Mouse (Mus musculus) limb, embryonic 12.5 days (tissue): ENCODE measurements around the gene Slc4a2. TPM values are rescaled to one million over a fixed set of nuclear protein-coding genes. Genes with fewer than 3 reads are reported as not detected.

Source experiments
- ATAC-seq: fragments of 200-750 bp; cut with Nextera tagmentation; 2 replicates; pipeline ENCODE4 v1.8.0; 2017; ENCODE audit warnings: low read depth, moderate TSS enrichment; ENCODE audit not compliant: insufficient number of reproducible peaks, insufficient read depth, low FRiP score, low TSS enrichment
- H3K27ac ChIP-seq: fragments of 300-500 bp; sonication (generic); 2 replicates; pipeline ENCODE4 v1.5.1; 2016; ENCODE audit warnings: mild to moderate bottlenecking, moderate library complexity
- H3K27me3 ChIP-seq: fragments of 300-500 bp; sonication (generic); 2 replicates; pipeline ENCODE4 v1.6.1; 2016; ENCODE audit warnings: mild to moderate bottlenecking, moderate library complexity
- H3K36me3 ChIP-seq: fragments of 300-500 bp; sonication (generic); 2 replicates; pipeline ENCODE4 v1.6.1; 2016; ENCODE audit warnings: mild to moderate bottlenecking, moderate library complexity
- H3K4me1 ChIP-seq: fragments of 300-500 bp; sonication (generic); replicated peaks from 2 replicates; pipeline ENCODE4 v1.6.1; 2016
- H3K4me2 ChIP-seq: fragments of 300-500 bp; sonication (generic); 2 replicates; pipeline ENCODE4 v1.6.1; 2016; ENCODE audit warnings: mild to moderate bottlenecking, moderate library complexity
- H3K4me3 ChIP-seq: fragments of 300-500 bp; sonication (generic); replicated peaks from 2 replicates; pipeline ENCODE4 v1.5.1; 2016; ENCODE audit warnings: mild to moderate bottlenecking
- H3K9ac ChIP-seq: fragments of 300-500 bp; sonication (generic); replicated peaks from 2 replicates; pipeline ENCODE4 v1.6.1; 2016; ENCODE audit warnings: mild to moderate bottlenecking, moderate library complexity
- H3K9me3 ChIP-seq: fragments of 300-500 bp; sonication (generic); 2 replicates; pipeline ENCODE4 v1.6.1; 2016; ENCODE audit warnings: mild to moderate bottlenecking, moderate library complexity
- WGBS: fragments of 180-500 bp; shearing (Covaris S2); methylation state at CpG from one replicate; pipeline ENCODE4 v1.1.7; 2016; 5-methylcytosine and 5-hydroxymethylcytosine counted together
- polyA plus RNA-seq: library from polyadenylated mRNA; unstranded; fragments of >200 nt; fragmentation: Nextera tagmentation; extraction: Ambion mirVana; gene quantifications from 2 replicates; pipeline ENCODE4 v1.2.1, GENCODE M21; 2016

Slc4a2 gene
- polyA plus RNA-seq, 1 experiment from 2014 or later: 47.1 TPM

GRCm38 (mm10) chr5:24451264-24452029 is 27.8 kb downstream of the Slc4a2 start:
- H3K4me1 ChIP-seq: peaks cover 47% of the 10 kb centered on the region
- peaks cover 13% of the 10 kb centered on the region; the same call in 1 of the 2 replicates for H3K36me3 ChIP-seq
- H3K27me3 ChIP-seq: no peaks in the 10 kb centered on the region
- H3K4me3 ChIP-seq: peak overlapping the region; percentile 94
- H3K9me3 ChIP-seq: no peaks in the 10 kb centered on the region
- H3K9ac ChIP-seq: peak overlapping the region; percentile 97
- 3% methylated on average over 42 of the region's 66 CpGs for WGBS
- H3K27ac ChIP-seq: peak overlapping the region; percentile 93
- peak; percentile 69 for ATAC-seq
- H3K4me2 ChIP-seq: peak overlapping the region; percentile 99

- no peaks in the 10 kb centered on the region for H3K9me3 ChIP-seq
- ATAC-seq: no peak; the same call in none of the 2 replicates
- H3K27ac ChIP-seq: peak within 1 kb of the TSS; percentile 93
- no peaks in the 10 kb centered on the region for H3K27me3 ChIP-seq
- peak within 1 kb of the TSS; percentile 99 for H3K4me2 ChIP-seq
- peak within 1 kb of the TSS; percentile 97 for H3K9ac ChIP-seq
- under 1% methylated on average over 71 of the region's 85 CpGs for WGBS
- H3K4me1 ChIP-seq: peaks cover 49% of the 10 kb centered on the region
- H3K4me3 ChIP-seq: peak within 1 kb of the TSS; percentile 94
- peaks cover 18% of the 10 kb centered on the region; the same call in 1 of the 2 replicates for H3K36me3 ChIP-seq
These were observed 28.5 kb downstream of the Slc4a2 start, which contains the start of gene Agap3 for GRCm38 (mm10) chr5:24452030-24452690. Gene Agap3, plus strand, starts transcription at chr5:24452177.

GRCm38 (mm10) chr5:24452691-24453233 is 29.1 kb downstream of the Slc4a2 start:
- ATAC-seq: no peak; the same call in 1 of the 2 replicates
- H3K27ac ChIP-seq: peak overlapping the region; percentile 93
- H3K9ac ChIP-seq: peak overlapping the region; percentile 97
- H3K4me2 ChIP-seq: peak overlapping the region; percentile 99
- no peaks in the 10 kb centered on the region for H3K27me3 ChIP-seq
- under 1% methylated on average over 29 of the region's 29 CpGs for WGBS
- H3K9me3 ChIP-seq: no peaks in the 10 kb centered on the region
- peaks cover 24% of the 10 kb centered on the region; the same call in 1 of the 2 replicates for H3K36me3 ChIP-seq
- H3K4me3 ChIP-seq: peak overlapping the region; percentile 94
- peaks cover 48% of the 10 kb centered on the region for H3K4me1 ChIP-seq

GRCm38 (mm10) chr5:24453283-24453984 is 29.8 kb downstream of the Slc4a2 start:
- ATAC-seq: no peak; the same call in 1 of the 2 replicates
- peaks cover 30% of the 10 kb centered on the region; the same call in 1 of the 2 replicates for H3K36me3 ChIP-seq
- peak overlapping the region; percentile 93; the same call in 1 of the 2 replicates for H3K27ac ChIP-seq
- H3K4me1 ChIP-seq: peaks cover 45% of the 10 kb centered on the region
- peak overlapping the region; percentile 97 for H3K9ac ChIP-seq
- WGBS: 8% methylated on average over 5 of the region's 5 CpGs
- peak overlapping the region; percentile 94 for H3K4me3 ChIP-seq
- H3K4me2 ChIP-seq: peak overlapping the region; percentile 99
- no peaks in the 10 kb centered on the region for H3K27me3 ChIP-seq
- no peaks in the 10 kb centered on the region for H3K9me3 ChIP-seq

GRCm38 (mm10) chr5:24453985-24454303 is 30.3 kb downstream of the Slc4a2 start:
- Histone ChIP-seq H3K4me3 (peak overlapping the region; percentile 94), H3K4me2 (peak overlapping the region; percentile 99), H3K36me3 (peaks cover 35% of the 10 kb centered on the region; the same call in 1 of the 2 replicates), H3K27me3 (no peaks in the 10 kb centered on the region), H3K9ac (peak overlapping the region; percentile 97; the same call in 1 of the 2 replicates), H3K27ac (no peak overlapping the region), H3K9me3 (no peaks in the 10 kb centered on the region), H3K4me1 (peaks cover 45% of the 10 kb centered on the region)
- WGBS: 8% methylated on average over 2 of the region's 2 CpGs
- ATAC-seq: no peak

GRCm38 (mm10) chr5:24455076-24455475 is 31.4 kb downstream of the Slc4a2 start:
- peak overlapping the region; percentile 42; the same call in 1 of the 2 replicates for H3K27ac ChIP-seq
- peak overlapping the region; percentile 99 for H3K4me2 ChIP-seq
- H3K36me3 ChIP-seq: peaks cover 41% of the 10 kb centered on the region
- no peaks in the 10 kb centered on the region for H3K9me3 ChIP-seq
- ATAC-seq: no peak
- no peak overlapping the region for H3K4me3 ChIP-seq
- H3K27me3 ChIP-seq: no peaks in the 10 kb centered on the region
- 73% methylated on average over 3 of the region's 3 CpGs for WGBS
- peaks cover 45% of the 10 kb centered on the region for H3K4me1 ChIP-seq
- peak overlapping the region; percentile 14; the same call in 1 of the 2 replicates for H3K9ac ChIP-seq

- Histone ChIP-seq H3K9me3 (no peaks in the 10 kb centered on the region), H3K27me3 (no peaks in the 10 kb centered on the region), H3K4me3 (no peak overlapping the region), H3K4me1 (peaks cover 45% of the 10 kb centered on the region), H3K36me3 (peaks cover 45% of the 10 kb centered on the region), H3K4me2 (peak overlapping the region; percentile 99; the same call in 1 of the 2 replicates), H3K9ac (peak overlapping the region; percentile 14), H3K27ac (peak overlapping the region; percentile 42)
- WGBS: 78% methylated on average over 7 of the region's 7 CpGs
- ATAC-seq: no peak
These were observed 32.0 kb downstream of the Slc4a2 start for GRCm38 (mm10) chr5:24455613-24456012.

GRCm38 (mm10) chr5:24466762-24467161 is 43.1 kb downstream of the Slc4a2 start:
- Histone ChIP-seq H3K9ac (no peak overlapping the region), H3K9me3 (no peaks in the 10 kb centered on the region), H3K36me3 (peaks cover 8% of the 10 kb centered on the region), H3K27me3 (no peaks in the 10 kb centered on the region), H3K27ac (no peak overlapping the region), H3K4me1 (peaks cover 9% of the 10 kb centered on the region; the same call in 1 of the 2 replicates), H3K4me2 (no peak overlapping the region), H3K4me3 (no peak overlapping the region)
- 75% methylated on average over 12 of the region's 12 CpGs for WGBS
- ATAC-seq: no peak

GRCm38 (mm10) chr5:24470600-24470999 is 47.0 kb downstream of the Slc4a2 start:
- Histone ChIP-seq H3K27me3 (peaks cover 31% of the 10 kb centered on the region), H3K4me3 (no peak overlapping the region), H3K4me2 (no peak overlapping the region), H3K4me1 (peaks cover 47% of the 10 kb centered on the region), H3K27ac (no peak overlapping the region), H3K9ac (no peak overlapping the region), H3K9me3 (no peaks in the 10 kb centered on the region), H3K36me3 (peaks cover 9% of the 10 kb centered on the region; the same call in 1 of the 2 replicates)
- WGBS: 15% methylated on average over 5 of the region's 5 CpGs
- no peak for ATAC-seq

- H3K4me1 ChIP-seq: peaks cover 39% of the 10 kb centered on the region
- 0 out of 2 replicates have a peak overlapping the region, but pooled peaks have one; percentile 18 for H3K9ac ChIP-seq
- WGBS: 10% methylated on average over 7 of the region's 7 CpGs
- no peaks in the 10 kb centered on the region for H3K9me3 ChIP-seq
- H3K36me3 ChIP-seq: peaks cover 30% of the 10 kb centered on the region
- ATAC-seq: 0 out of 2 replicates have a peak, but pooled peaks have one; percentile 5
- H3K27me3 ChIP-seq: peaks cover 32% of the 10 kb centered on the region
- peak overlapping the region; percentile 51 for H3K27ac ChIP-seq
- peak overlapping the region; percentile 89 for H3K4me2 ChIP-seq
- H3K4me3 ChIP-seq: 0 out of 2 replicates have a peak overlapping the region, but pooled peaks have one; percentile 11
These were observed 49.4 kb downstream of the Slc4a2 start for GRCm38 (mm10) chr5:24472884-24473619.
